Mouse (Mus musculus) midbrain, embryonic 16.5 days (tissue): ENCODE data around the gene Rgs17. TPM values are rescaled to one million over a fixed set of nuclear protein-coding genes. Genes with fewer than 3 reads are reported as not detected.

Experiments
- ATAC-seq: fragments of 200-750 bp; cut with Nextera tagmentation; 2 replicates; pipeline ENCODE4 v1.8.0; 2017; ENCODE audit warnings: moderate TSS enrichment
- H3K27ac ChIP-seq: fragments of 300-500 bp; sonication (generic); 2 replicates; pipeline ENCODE4 v1.5.1; 2014; ENCODE audit warnings: mild to moderate bottlenecking, low read length, mixed read lengths
- H3K27me3 ChIP-seq: fragments of 300-500 bp; sonication (generic); 2 replicates; pipeline ENCODE4 v1.6.1; 2014; ENCODE audit warnings: low read depth, low read length, mixed read lengths; ENCODE audit not compliant: control insufficient read depth, insufficient read depth
- H3K36me3 ChIP-seq: fragments of 300-500 bp; sonication (generic); 2 replicates; pipeline ENCODE4 v1.6.1; 2014; ENCODE audit warnings: mild to moderate bottlenecking, low read length, moderate library complexity, mixed read lengths; ENCODE audit not compliant: control insufficient read depth, insufficient read depth
- H3K4me1 ChIP-seq: fragments of 300-500 bp; sonication (generic); 2 replicates; pipeline ENCODE4 v1.6.1; 2014; ENCODE audit warnings: mild to moderate bottlenecking, low read length, mixed read lengths; ENCODE audit not compliant: control insufficient read depth, insufficient read depth
- H3K4me2 ChIP-seq: fragments of 300-500 bp; sonication (generic); 2 replicates; pipeline ENCODE4 v1.6.1; 2014; ENCODE audit warnings: mild to moderate bottlenecking, low read length, mixed read lengths
- H3K4me3 ChIP-seq: fragments of 300-500 bp; sonication (generic); 2 replicates; pipeline ENCODE4 v1.5.1; 2014; ENCODE audit warnings: low read depth, mild to moderate bottlenecking, low read length, moderate library complexity, mixed read lengths
- H3K9ac ChIP-seq: fragments of 300-500 bp; sonication (generic); 2 replicates; pipeline ENCODE4 v1.6.1; 2014; ENCODE audit warnings: low read depth, low read length, mixed read lengths
- H3K9me3 ChIP-seq: fragments of 300-500 bp; sonication (generic); replicated peaks from 2 replicates; pipeline ENCODE4 v1.6.1; 2014; ENCODE audit warnings: mild to moderate bottlenecking, low read length, mixed read lengths; ENCODE audit not compliant: control insufficient read depth, poor library complexity, severe bottlenecking
- WGBS: fragments of 180-500 bp; shearing (Covaris S2); extraction: QIAGEN DNeasy Blood & Tissue Kit; methylation state at CpG from one replicate; pipeline ENCODE4 v1.1.7; 2014; 5-methylcytosine and 5-hydroxymethylcytosine counted together
- polyA plus RNA-seq: library from polyadenylated mRNA; unstranded; fragments of >200 nt; fragmentation: Nextera tagmentation; extraction: Ambion mirVana; gene quantifications from 2 replicates; pipeline ENCODE4 v1.2.1, GENCODE M21; 2015

Gene Rgs17
- polyA plus RNA-seq, 1 experiment from 2014 or later, result 35.5 TPM

- no peak for ATAC-seq
- no peak overlapping the region for H3K9ac ChIP-seq
- no peaks in the 10 kb centered on the region for H3K36me3 ChIP-seq
- WGBS, result 88% methylated on average over 8 of the region's 8 CpGs
- H3K4me3 ChIP-seq, result no peak overlapping the region
- no peak overlapping the region for H3K27ac ChIP-seq
- no peak overlapping the region for H3K4me2 ChIP-seq
- no peaks in the 10 kb centered on the region for H3K9me3 ChIP-seq
- H3K27me3 ChIP-seq, result no peaks in the 10 kb centered on the region
- no peaks in the 10 kb centered on the region for H3K4me1 ChIP-seq
These were observed 68.8 kb downstream of the Rgs17 start for GRCm38 (mm10) chr10:5853290-5853868.

- H3K4me1 ChIP-seq, result no peaks in the 10 kb centered on the region
- no peak overlapping the region for H3K27ac ChIP-seq
- H3K27me3 ChIP-seq, result no peaks in the 10 kb centered on the region
- no peaks in the 10 kb centered on the region for H3K9me3 ChIP-seq
- no peaks in the 10 kb centered on the region for H3K36me3 ChIP-seq
- no peak overlapping the region for H3K4me3 ChIP-seq
- peak; percentile 8; the same call in 1 of the 2 replicates for ATAC-seq
- no peak overlapping the region for H3K9ac ChIP-seq
- no peak overlapping the region for H3K4me2 ChIP-seq
- WGBS, result 36% methylated on average over 2 of the region's 2 CpGs
These were observed 75.3 kb downstream of the Rgs17 start for GRCm38 (mm10) chr10:5846939-5847338.

- no peak overlapping the region for H3K27ac ChIP-seq
- no peaks in the 10 kb centered on the region for H3K27me3 ChIP-seq
- no peak overlapping the region for H3K4me3 ChIP-seq
- 76% methylated on average over 4 of the region's 4 CpGs for WGBS
- H3K4me2 ChIP-seq, result no peak overlapping the region
- peaks cover 5% of the 10 kb centered on the region; the same call in 1 of the 2 replicates for H3K36me3 ChIP-seq
- no peaks in the 10 kb centered on the region for H3K9me3 ChIP-seq
- no peaks in the 10 kb centered on the region for H3K4me1 ChIP-seq
- no peak for ATAC-seq
- H3K9ac ChIP-seq, result no peak overlapping the region
These were observed 80.8 kb downstream of the Rgs17 start for GRCm38 (mm10) chr10:5841369-5841768.

- Histone ChIP-seq H3K9me3 (no peaks in the 10 kb centered on the region), H3K36me3 (no peaks in the 10 kb centered on the region), H3K4me3 (no peak overlapping the region), H3K9ac (no peak overlapping the region), H3K4me1 (peaks cover 14% of the 10 kb centered on the region), H3K4me2 (no peak overlapping the region), H3K27ac (no peak overlapping the region), H3K27me3 (no peaks in the 10 kb centered on the region)
- ATAC-seq, result no peak
- WGBS, result 78% methylated on average over 6 of the region's 6 CpGs
These were observed 95.7 kb downstream of the Rgs17 start for GRCm38 (mm10) chr10:5826336-5827025.

GRCm38 (mm10) chr10:5824779-5825178, 97.4 kb downstream of the Rgs17 start:
- no peaks in the 10 kb centered on the region for H3K36me3 ChIP-seq
- no peak overlapping the region for H3K9ac ChIP-seq
- H3K4me1 ChIP-seq, result peaks cover 14% of the 10 kb centered on the region
- WGBS, result 0% methylated on average over 3 of the region's 3 CpGs
- peak overlapping the region; percentile 89; the same call in 1 of the 2 replicates for H3K27ac ChIP-seq
- peak overlapping the region; percentile 68 for H3K4me2 ChIP-seq
- 0 out of 2 replicates have a peak, but pooled peaks have one; percentile 4 for ATAC-seq
- H3K9me3 ChIP-seq, result no peaks in the 10 kb centered on the region
- H3K4me3 ChIP-seq, result peak overlapping the region; percentile 92; the same call in 1 of the 2 replicates
- H3K27me3 ChIP-seq, result no peaks in the 10 kb centered on the region

GRCm38 (mm10) chr10:5823740-5824491, 98.3 kb downstream of the Rgs17 start, which contains the start of gene Mtrf1l:
Gene Mtrf1l (minus strand): TSS chr10:5823910.
- under 1% methylated on average over 47 of the region's 47 CpGs for WGBS

GRCm38 (mm10) chr10:5823291-5823739, 98.9 kb downstream of the Rgs17 start:
- Histone ChIP-seq H3K4me2 (peak overlapping the region; percentile 68), H3K36me3 (peaks cover 4% of the 10 kb centered on the region), H3K27ac (peak overlapping the region; percentile 89), H3K4me1 (peaks cover 14% of the 10 kb centered on the region), H3K9me3 (no peaks in the 10 kb centered on the region), H3K9ac (peak overlapping the region; percentile 92), H3K4me3 (peak overlapping the region; percentile 92), H3K27me3 (no peaks in the 10 kb centered on the region)
- WGBS, result 1% methylated on average over 34 of the region's 37 CpGs
- no peak for ATAC-seq

More at GRCm38 (mm10) chr10:5823740-5824491, 98.3 kb downstream of the Rgs17 start, which contains the start of gene Mtrf1l:
- Histone ChIP-seq H3K9ac (peak within 1 kb of the TSS; percentile 92), H3K4me2 (peak within 1 kb of the TSS; percentile 68), H3K4me3 (peak within 1 kb of the TSS; percentile 92), H3K9me3 (no peaks in the 10 kb centered on the region), H3K27me3 (no peaks in the 10 kb centered on the region), H3K27ac (peak within 1 kb of the TSS; percentile 89), H3K4me1 (peaks cover 14% of the 10 kb centered on the region), H3K36me3 (peaks cover 4% of the 10 kb centered on the region)
- peak; percentile 98 for ATAC-seq

- WGBS, result 96% methylated on average over 3 of the region's 3 CpGs
- Histone ChIP-seq H3K4me3 (no peak overlapping the region), H3K9me3 (no peaks in the 10 kb centered on the region), H3K4me1 (peaks cover 14% of the 10 kb centered on the region), H3K4me2 (no peak overlapping the region), H3K27ac (no peak overlapping the region), H3K36me3 (peaks cover 25% of the 10 kb centered on the region), H3K9ac (no peak overlapping the region), H3K27me3 (no peaks in the 10 kb centered on the region)
- no peak for ATAC-seq
These were observed 103.4 kb downstream of the Rgs17 start for GRCm38 (mm10) chr10:5818772-5819171.
